Mouse (Mus musculus) cerebellum, postnatal 4 days (tissue): ENCODE results near the gene Gad1.
A peak's percentile ranks its signal among the peaks of the same experiment; 100 is the strongest.

Experiments used
- DNase-seq, 2 experiments: peaks; one replicate each; pipeline ENCODE4 v3.0.0; 2022; ENCODE audit warnings: low spot score in 2 of 2, mixed read lengths in 1 of 2

The Gad1 gene

GRCm38 (mm10) chr2:70552772-70553171, at the start of gene Gad1:
Gene Gad1 (plus strand): TSS chr2:70553072.
- DNase-seq, result no peak

GRCm38 (mm10) chr2:70503436-70503835, 49.4 kb upstream of the Gad1 start:
- DNase-seq, result no peak

- no peak for DNase-seq
These were observed 47.6 kb upstream of the Gad1 start for GRCm38 (mm10) chr2:70505229-70505628.

GRCm38 (mm10) chr2:70505896-70506295, 47.0 kb upstream of the Gad1 start:
- no peak for DNase-seq

- no peak for DNase-seq
These were observed 46.5 kb upstream of the Gad1 start for GRCm38 (mm10) chr2:70506372-70506771.

- no peak for DNase-seq
These were observed 44.4 kb upstream of the Gad1 start, which contains the start of gene Erich2 for GRCm38 (mm10) chr2:70508496-70508895. Gene Erich2 (plus strand): TSS chr2:70508819.

- DNase-seq, result peak; percentile 65 to 77
These were observed 43.7 kb upstream of the Gad1 start for GRCm38 (mm10) chr2:70509021-70509632.

- DNase-seq, result peak in 1 of 2 experiments; percentile 62
These were observed 14.6 kb upstream of the Gad1 start for GRCm38 (mm10) chr2:70538283-70538682.

GRCm38 (mm10) chr2:70550671-70551070, 2.2 kb upstream of the Gad1 start:
- DNase-seq, result peak in 1 of 2 experiments; percentile 8

GRCm38 (mm10) chr2:70551446-70551845, 1.4 kb upstream of the Gad1 start:
- peak in 1 of 2 experiments; percentile 10 for DNase-seq

GRCm38 (mm10) chr2:70552067-70552598, 739 bp upstream of the Gad1 start:
- DNase-seq, result peak in 1 of 2 experiments; percentile 3

- no peak for DNase-seq
These were observed 954 bp downstream of the Gad1 start for GRCm38 (mm10) chr2:70553826-70554225.

GRCm38 (mm10) chr2:70558112-70558842, 5.4 kb downstream of the Gad1 start:
- DNase-seq, result peak; percentile 72 to 89

GRCm38 (mm10) chr2:70558843-70559451, 6.1 kb downstream of the Gad1 start:
- peak in 1 of 2 experiments; percentile 11 for DNase-seq

- DNase-seq, result peak in 1 of 2 experiments; percentile 18
These were observed 6.6 kb downstream of the Gad1 start for GRCm38 (mm10) chr2:70559520-70559919.

- peak; percentile 64 to 77 for DNase-seq
These were observed 8.4 kb downstream of the Gad1 start for GRCm38 (mm10) chr2:70561077-70561795.

GRCm38 (mm10) chr2:70562011-70562491, 9.2 kb downstream of the Gad1 start:
- peak in 1 of 2 experiments; percentile 41 for DNase-seq

- no peak for DNase-seq
These were observed 9.7 kb downstream of the Gad1 start for GRCm38 (mm10) chr2:70562611-70562980.

GRCm38 (mm10) chr2:70562981-70563671, 10.3 kb downstream of the Gad1 start:
- no peak for DNase-seq

GRCm38 (mm10) chr2:70563721-70564645, 11.1 kb downstream of the Gad1 start:
- DNase-seq, result no peak
